Mouse (Mus musculus) thymus, postnatal 4 days (tissue): ENCODE results near the gene Smug1.

Source experiments
- DNase-seq: peaks from one replicate; pipeline ENCODE4 v3.0.0; 2021

Gene Smug1

GRCm38 (mm10) chr15:103176874-103177421 is 10.1 kb upstream of the Smug1 start:
- DNase-seq, result peak; percentile 96

GRCm38 (mm10) chr15:103173251-103173650 is 6.4 kb upstream of the Smug1 start:
- DNase-seq, result no peak

GRCm38 (mm10) chr15:103172537-103172936 is 5.6 kb upstream of the Smug1 start:
- DNase-seq, result peak; percentile 76

- DNase-seq, result no peak
These were observed 4.4 kb upstream of the Smug1 start for GRCm38 (mm10) chr15:103171276-103171675.

- DNase-seq, result no peak
These were observed 3.4 kb upstream of the Smug1 start for GRCm38 (mm10) chr15:103170316-103170679.

GRCm38 (mm10) chr15:103169612-103170315 is 2.9 kb upstream of the Smug1 start:
- DNase-seq, result no peak

GRCm38 (mm10) chr15:103168801-103169611 is 2.1 kb upstream of the Smug1 start:
- DNase-seq, result peak; percentile 41

GRCm38 (mm10) chr15:103167786-103168185 is 894 bp upstream of the Smug1 start:
- DNase-seq, result no peak

- DNase-seq, result no peak
These were observed 968 bp downstream of the Smug1 start for GRCm38 (mm10) chr15:103165924-103166323.

- DNase-seq, result peak; percentile 92
These were observed 1.5 kb downstream of the Smug1 start for GRCm38 (mm10) chr15:103165379-103165778.

GRCm38 (mm10) chr15:103163182-103163919 is 3.5 kb downstream of the Smug1 start:
- peak; percentile 89 for DNase-seq

- DNase-seq, result no peak
These were observed 9.3 kb downstream of the Smug1 start for GRCm38 (mm10) chr15:103157585-103157984.

- DNase-seq, result no peak
These were observed 10.0 kb downstream of the Smug1 start for GRCm38 (mm10) chr15:103156890-103157289.

GRCm38 (mm10) chr15:103155366-103156321 is 11.2 kb downstream of the Smug1 start:
- DNase-seq, result no peak

GRCm38 (mm10) chr15:103152890-103153610 is 13.8 kb downstream of the Smug1 start:
- no peak for DNase-seq

GRCm38 (mm10) chr15:103152371-103152770 is 14.5 kb downstream of the Smug1 start:
- no peak for DNase-seq

GRCm38 (mm10) chr15:103147779-103148178 is 19.1 kb downstream of the Smug1 start:
- no peak for DNase-seq

- DNase-seq, result no peak
These were observed 19.5 kb downstream of the Smug1 start for GRCm38 (mm10) chr15:103147422-103147690.

GRCm38 (mm10) chr15:103146627-103147421 is 20.1 kb downstream of the Smug1 start:
- DNase-seq, result peak; percentile 55

- DNase-seq, result no peak
These were observed 21.1 kb downstream of the Smug1 start for GRCm38 (mm10) chr15:103145635-103146299.
